Mouse (Mus musculus): ENCODE measurements around the gene Tgfbr3l. TPM values are rescaled to one million over a fixed set of nuclear protein-coding genes. Genes with fewer than 3 reads are reported as not detected.

Tgfbr3l gene
- total and polyA plus RNA-seq, 2 experiments from 2014 or later: 3.5 to 8.2 TPM

DNA sequence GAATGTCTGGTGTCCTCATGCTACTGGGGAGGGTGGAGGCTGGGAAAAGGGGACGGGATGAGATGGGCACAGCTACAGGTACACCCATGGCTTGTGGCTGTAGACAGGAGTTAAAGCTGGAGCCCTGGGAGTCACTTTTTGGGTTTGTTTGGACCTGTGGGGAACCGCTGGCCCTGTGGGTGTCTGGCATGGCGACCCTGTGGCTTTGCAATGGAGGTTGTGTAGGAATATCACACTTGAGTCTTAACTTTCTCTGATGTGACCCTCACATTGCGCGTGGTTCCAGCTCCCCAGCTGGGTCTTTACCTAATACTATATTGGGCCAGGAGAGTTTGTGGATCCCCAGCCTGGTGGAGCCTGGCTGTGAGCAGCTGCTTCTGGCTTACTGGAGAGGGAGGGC is 3.0 kb upstream of the Tgfbr3l start:
- H3K9ac ChIP-seq (replicated peaks; ENCODE audit: low read length, poor library complexity, severe bottlenecking): no peak overlapping the region
- no peak overlapping the region for H3K4me2 ChIP-seq (ENCODE audit: low read depth, low read length, poor library complexity, severe bottlenecking)
- no peaks in the 10 kb centered on the region for H3K9me3 ChIP-seq (ENCODE audit: low read length)
- H3K27me3 ChIP-seq (ENCODE audit: insufficient read depth, low read length): no peaks in the 10 kb centered on the region
- no peak for ATAC-seq (ENCODE audit: low FRiP score)
- DNase-seq (ENCODE audit: low spot score): no peak
- peaks cover 56% of the 10 kb centered on the region for H3K36me3 ChIP-seq (ENCODE audit: insufficient read depth, low read length)
- H3K27ac ChIP-seq (ENCODE audit: low read depth, low read length): no peak overlapping the region
- H3K4me1 ChIP-seq (ENCODE audit: insufficient read depth, low read length): peaks cover 2% of the 10 kb centered on the region
- no peak overlapping the region for H3K4me3 ChIP-seq (ENCODE audit: low read depth, low read length)
- WGBS: 98% methylated on average over 5 of the region's 5 CpGs
- no peak for TF ChIP-seq CTCF (IDR thresholded peaks at IDR 0.05)

DNA sequence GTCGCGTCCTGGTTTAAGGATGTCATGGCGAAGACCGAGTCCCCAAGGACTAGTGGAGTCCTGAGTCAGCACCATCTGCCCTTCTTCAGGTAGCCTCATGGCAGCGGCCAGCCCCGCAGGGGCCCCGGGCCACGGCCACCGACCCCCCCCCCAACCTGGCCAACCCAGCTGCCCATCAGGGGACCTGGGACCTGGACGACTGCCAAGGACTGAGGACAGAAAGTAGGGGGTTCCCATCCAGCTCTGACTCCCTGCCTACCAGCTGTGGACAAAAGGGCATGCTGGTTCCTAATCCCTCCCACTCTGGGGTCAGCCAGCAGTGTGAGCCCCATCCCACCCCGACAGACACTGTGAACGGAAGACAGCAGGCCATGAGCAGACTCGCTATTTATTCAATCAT is 2.3 kb upstream of the Tgfbr3l start:
- H3K9me3 ChIP-seq (ENCODE audit: low read length): no peaks in the 10 kb centered on the region
- no peak overlapping the region for H3K27ac ChIP-seq (ENCODE audit: low read depth, low read length)
- no peak for DNase-seq (ENCODE audit: low spot score)
- no peaks in the 10 kb centered on the region for H3K4me1 ChIP-seq (ENCODE audit: insufficient read depth, low read length)
- no peak overlapping the region for H3K4me2 ChIP-seq (ENCODE audit: low read depth, low read length, poor library complexity, severe bottlenecking)
- WGBS: 79% methylated on average over 12 of the region's 13 CpGs
- no peak for ATAC-seq (ENCODE audit: low FRiP score)
- no peaks in the 10 kb centered on the region for H3K27me3 ChIP-seq (ENCODE audit: insufficient read depth, low read length)
- H3K36me3 ChIP-seq (ENCODE audit: insufficient read depth, low read length): peaks cover 54% of the 10 kb centered on the region
- TF ChIP-seq CTCF (IDR thresholded peaks at IDR 0.05): no peak
- no peak overlapping the region for H3K9ac ChIP-seq (replicated peaks; ENCODE audit: low read length, poor library complexity, severe bottlenecking)
- H3K4me3 ChIP-seq (ENCODE audit: low read depth, low read length): no peak overlapping the region

DNA sequence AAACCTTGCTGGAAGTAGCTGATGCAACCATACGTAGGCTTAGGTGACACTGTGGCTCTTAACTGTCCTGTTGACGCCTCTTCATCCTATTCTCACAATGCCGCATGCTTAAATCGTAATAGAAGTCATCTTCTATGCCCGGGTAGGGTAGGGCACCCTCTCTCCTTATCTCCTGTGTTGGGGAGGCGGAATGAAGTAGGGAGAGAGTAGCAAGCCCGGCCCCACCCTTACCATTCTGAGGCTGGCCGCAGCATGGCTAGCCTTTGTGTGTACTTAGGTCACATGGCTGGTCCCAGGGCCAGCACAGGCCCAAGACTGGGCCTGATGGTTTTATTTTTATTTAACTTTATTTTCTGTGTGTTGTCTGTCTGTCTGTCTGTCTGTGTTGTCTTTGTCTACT is 773 bp upstream of the Tgfbr3l start:
- no peak overlapping the region for H3K27ac ChIP-seq (ENCODE audit: low read depth, low read length)
- ATAC-seq (ENCODE audit: low FRiP score) (no peak), DNase-seq (ENCODE audit: low spot score) (no peak)
- peaks cover 52% of the 10 kb centered on the region for H3K36me3 ChIP-seq (ENCODE audit: insufficient read depth, low read length)
- H3K27me3 ChIP-seq (ENCODE audit: insufficient read depth, low read length): no peaks in the 10 kb centered on the region
- no peaks in the 10 kb centered on the region for H3K4me1 ChIP-seq (ENCODE audit: insufficient read depth, low read length)
- no peaks in the 10 kb centered on the region for H3K9me3 ChIP-seq (ENCODE audit: low read length)
- 95% methylated on average over 8 of the region's 8 CpGs for WGBS
- TF ChIP-seq CTCF (IDR thresholded peaks at IDR 0.05): no peak
- H3K4me2 ChIP-seq (ENCODE audit: low read depth, low read length, poor library complexity, severe bottlenecking): no peak overlapping the region
- no peak overlapping the region for H3K9ac ChIP-seq (replicated peaks; ENCODE audit: low read length, poor library complexity, severe bottlenecking)
- H3K4me3 ChIP-seq (ENCODE audit: low read depth, low read length): no peak overlapping the region

DNA sequence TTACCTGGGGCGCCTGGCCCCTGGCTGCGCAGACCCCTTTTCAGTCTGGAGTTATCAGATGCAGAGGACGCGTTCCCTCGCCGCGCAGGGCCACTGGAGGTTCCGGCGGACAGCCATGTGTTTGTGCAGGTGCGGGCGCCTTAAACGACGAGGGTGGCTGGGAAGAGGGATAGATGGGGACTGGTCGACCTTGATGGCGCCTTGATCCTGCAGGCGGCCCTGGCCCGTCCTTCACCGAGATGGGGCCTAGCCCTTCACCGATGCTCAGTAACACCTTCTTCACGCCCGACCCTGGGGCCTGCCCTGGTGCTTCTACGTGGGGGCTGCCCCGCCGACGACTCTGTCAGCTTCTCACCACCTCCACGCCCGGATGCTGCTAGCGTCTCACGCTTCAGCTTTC is 1.2 kb downstream of the Tgfbr3l start:
- no peak overlapping the region for H3K4me3 ChIP-seq (ENCODE audit: low read depth, low read length)
- H3K27ac ChIP-seq (ENCODE audit: low read depth, low read length): no peak overlapping the region
- no peak for ATAC-seq (ENCODE audit: low FRiP score)
- H3K27me3 ChIP-seq (ENCODE audit: insufficient read depth, low read length): no peaks in the 10 kb centered on the region
- no peak for TF ChIP-seq CTCF (IDR thresholded peaks at IDR 0.05)
- no peak for DNase-seq (ENCODE audit: low spot score)
- H3K9me3 ChIP-seq (ENCODE audit: low read length): no peaks in the 10 kb centered on the region
- 0 out of 2 replicates have a peak overlapping the region, but pooled peaks have one; percentile 1 for H3K9ac ChIP-seq (replicated peaks; ENCODE audit: low read length, poor library complexity, severe bottlenecking)
- 20% methylated on average over 29 of the region's 29 CpGs for WGBS
- H3K36me3 ChIP-seq (ENCODE audit: insufficient read depth, low read length): peaks cover 35% of the 10 kb centered on the region
- H3K4me2 ChIP-seq (ENCODE audit: low read depth, low read length, poor library complexity, severe bottlenecking): no peak overlapping the region
- H3K4me1 ChIP-seq (ENCODE audit: insufficient read depth, low read length): no peaks in the 10 kb centered on the region

DNA sequence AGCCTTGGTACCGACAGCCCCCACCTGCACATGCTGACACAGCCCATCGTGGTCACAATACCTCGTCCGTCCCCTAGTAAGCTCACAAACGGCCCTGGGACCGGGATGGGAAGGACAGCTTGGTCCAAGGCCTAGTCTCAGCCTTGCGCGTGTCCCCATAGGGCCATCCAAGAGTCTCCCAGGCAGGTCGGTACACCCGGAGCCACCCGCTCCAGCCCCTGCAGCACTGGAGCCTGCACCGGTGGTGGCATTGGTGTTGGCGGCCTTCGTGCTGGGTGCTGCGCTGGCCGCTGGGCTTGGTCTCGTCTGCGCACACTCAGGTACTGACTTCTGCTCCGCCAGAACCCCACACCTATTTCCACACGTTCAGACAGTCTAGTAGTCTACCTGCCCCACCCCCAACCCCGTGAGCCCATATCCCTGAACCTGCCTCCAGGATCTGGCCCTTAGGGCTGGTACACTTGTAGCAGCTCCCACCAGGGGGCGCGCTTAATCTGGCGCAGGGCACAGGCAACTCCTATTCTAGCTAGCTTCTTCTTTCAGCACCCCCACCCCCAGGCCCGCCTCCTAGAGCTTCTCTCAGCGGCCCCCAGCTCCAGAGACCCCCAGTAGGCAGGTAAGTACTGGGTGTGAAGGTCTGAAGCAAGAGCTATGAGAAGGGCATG is 2.4 kb downstream of the Tgfbr3l start:
- peak; percentile 82 for TF ChIP-seq CTCF (IDR thresholded peaks at IDR 0.05)
- WGBS: 33% methylated on average over 26 of the region's 26 CpGs
- H3K4me1 ChIP-seq (ENCODE audit: insufficient read depth, low read length): no peaks in the 10 kb centered on the region
- no peak overlapping the region for H3K27ac ChIP-seq (ENCODE audit: low read depth, low read length)
- H3K4me2 ChIP-seq (ENCODE audit: low read depth, low read length, poor library complexity, severe bottlenecking): no peak overlapping the region
- H3K4me3 ChIP-seq (ENCODE audit: low read depth, low read length): no peak overlapping the region
- H3K27me3 ChIP-seq (ENCODE audit: insufficient read depth, low read length): no peaks in the 10 kb centered on the region
- no peak for ATAC-seq (ENCODE audit: low FRiP score)
- peak; percentile 78 for DNase-seq (ENCODE audit: low spot score)
- no peaks in the 10 kb centered on the region for H3K9me3 ChIP-seq (ENCODE audit: low read length)
- peaks cover 32% of the 10 kb centered on the region for H3K36me3 ChIP-seq (ENCODE audit: insufficient read depth, low read length)
- H3K9ac ChIP-seq (replicated peaks; ENCODE audit: low read length, poor library complexity, severe bottlenecking): 0 out of 2 replicates have a peak overlapping the region, but pooled peaks have one; percentile 19

DNA sequence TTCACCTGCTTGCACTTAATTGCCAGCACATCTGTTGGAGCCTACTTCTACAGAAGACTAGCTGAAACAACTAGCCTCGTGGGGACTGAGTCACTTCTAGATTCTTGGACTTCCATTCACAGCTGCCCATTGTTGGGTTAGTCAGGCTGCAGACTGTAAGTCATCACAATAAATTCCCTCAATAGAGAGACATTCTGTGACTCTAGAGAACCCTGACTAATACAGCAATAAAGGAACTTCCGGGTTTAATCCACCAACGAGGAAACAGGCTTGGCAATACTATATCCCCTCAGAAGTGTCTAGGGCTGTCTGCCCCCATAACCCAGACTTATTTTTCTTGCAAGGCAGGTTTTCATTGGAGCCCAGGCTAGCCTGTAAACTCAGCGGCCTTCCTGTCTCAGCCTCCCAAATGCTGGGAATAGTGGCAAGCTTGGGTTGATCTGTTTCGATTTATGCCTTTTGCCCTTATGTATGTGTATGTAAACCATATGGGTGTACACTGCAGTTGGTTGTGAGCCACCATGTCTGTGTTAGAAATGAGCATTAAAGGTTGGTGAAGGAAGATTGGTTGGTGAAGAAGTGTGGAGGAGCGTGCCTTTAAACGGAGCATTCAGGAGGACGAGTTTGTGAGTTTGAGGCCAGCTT is 4.2 kb downstream of the Tgfbr3l start:
- Histone ChIP-seq H3K9me3 (ENCODE audit: low read length) (no peaks in the 10 kb centered on the region), H3K27me3 (ENCODE audit: insufficient read depth, low read length) (no peaks in the 10 kb centered on the region), H3K36me3 (ENCODE audit: insufficient read depth, low read length) (peaks cover 34% of the 10 kb centered on the region), H3K4me2 (ENCODE audit: low read depth, low read length, poor library complexity, severe bottlenecking) (peak overlapping the region; percentile 68), H3K27ac (ENCODE audit: low read depth, low read length) (peak overlapping the region; percentile 87), H3K4me3 (ENCODE audit: low read depth, low read length) (peak overlapping the region; percentile 65), H3K9ac (replicated peaks; ENCODE audit: low read length, poor library complexity, severe bottlenecking) (peak overlapping the region; percentile 79; the same call in 1 of the 2 replicates), H3K4me1 (ENCODE audit: insufficient read depth, low read length) (peaks cover 3% of the 10 kb centered on the region; the same call in 1 of the 2 replicates)
- no peak for TF ChIP-seq CTCF (IDR thresholded peaks at IDR 0.05)
- ATAC-seq (ENCODE audit: low FRiP score) (no peak), DNase-seq (ENCODE audit: low spot score) (no peak)
- WGBS: 43% methylated on average over 8 of the region's 8 CpGs

Measured in midbrain, postnatal 0 days (tissue).